Mouse (Mus musculus) heart, postnatal 0 days (tissue): Measurements from ENCODE around the gene Msrb1.

Experiments used
- CTCF ChIP-seq: IDR thresholded peaks from 2 replicates; pipeline ENCODE4 v1.5.1; 2016; ENCODE audit warnings: antibody characterized with exemption, control low read depth, low read depth
- EP300 ChIP-seq: IDR thresholded peaks from 2 replicates; pipeline ENCODE4 v1.6.1; 2016; ENCODE audit warnings: antibody characterized with exemption, low read depth

GRCm38 (mm10) chr17:24734513-24734912 is 1.9 kb upstream of the Msrb1 start:
- no peak for TF ChIP-seq CTCF
- no peak for TF ChIP-seq EP300
